Mouse (Mus musculus) forebrain, embryonic 13.5 days (tissue): ENCODE results near the gene Cox14. TPM values are rescaled to one million over a fixed set of nuclear protein-coding genes. Genes with fewer than 3 reads are reported as not detected.
A peak's percentile ranks its signal among the peaks of the same experiment; 100 is the strongest.

Source experiments
- ATAC-seq: fragments of 200-750 bp; cut with Nextera tagmentation; 2 replicates; pipeline ENCODE4 v1.8.0; 2017
- H3K27ac ChIP-seq: fragments of 300-500 bp; sonication (generic); 2 replicates; pipeline ENCODE4 v1.5.1; 2015; ENCODE audit warnings: inconsistent platforms, mild to moderate bottlenecking, moderate library complexity
- H3K27me3 ChIP-seq: fragments of 300-500 bp; sonication (generic); 2 replicates; pipeline ENCODE4 v1.6.1; 2015; ENCODE audit warnings: mild to moderate bottlenecking, inconsistent platforms
- H3K36me3 ChIP-seq: fragments of 300-500 bp; sonication (generic); 2 replicates; pipeline ENCODE4 v1.6.1; 2015; ENCODE audit warnings: mild to moderate bottlenecking, inconsistent platforms; ENCODE audit not compliant: poor library complexity, severe bottlenecking
- H3K4me1 ChIP-seq: fragments of 300-500 bp; sonication (generic); 2 replicates; pipeline ENCODE4 v1.6.1; 2015; ENCODE audit warnings: inconsistent platforms
- H3K4me2 ChIP-seq: fragments of 300-500 bp; sonication (generic); 2 replicates; pipeline ENCODE4 v1.6.1; 2015; ENCODE audit warnings: inconsistent platforms, mild to moderate bottlenecking, moderate library complexity
- H3K4me3 ChIP-seq: fragments of 300-500 bp; sonication (generic); 2 replicates; pipeline ENCODE4 v1.5.1; 2015; ENCODE audit warnings: mild to moderate bottlenecking, inconsistent platforms
- H3K9ac ChIP-seq: fragments of 300-500 bp; sonication (generic); 2 replicates; pipeline ENCODE4 v1.6.1; 2015; ENCODE audit warnings: mild to moderate bottlenecking, inconsistent platforms
- H3K9me3 ChIP-seq: fragments of 300-500 bp; sonication (generic); replicated peaks from 2 replicates; pipeline ENCODE4 v1.6.1; 2016; ENCODE audit warnings: inconsistent platforms
- WGBS: fragments of 180-500 bp; shearing (Covaris S2); methylation state at CpG from one replicate; pipeline ENCODE4 v1.1.7; 2015; 5-methylcytosine and 5-hydroxymethylcytosine counted together
- polyA plus RNA-seq: library from polyadenylated mRNA; unstranded; fragments of >200 nt; fragmentation: Nextera tagmentation; extraction: Ambion mirVana; gene quantifications from 2 replicates; pipeline ENCODE4 v1.2.1, GENCODE M21; 2015

Gene Cox14
- polyA plus RNA-seq, 1 experiment from 2014 or later = 190 TPM

DNA sequence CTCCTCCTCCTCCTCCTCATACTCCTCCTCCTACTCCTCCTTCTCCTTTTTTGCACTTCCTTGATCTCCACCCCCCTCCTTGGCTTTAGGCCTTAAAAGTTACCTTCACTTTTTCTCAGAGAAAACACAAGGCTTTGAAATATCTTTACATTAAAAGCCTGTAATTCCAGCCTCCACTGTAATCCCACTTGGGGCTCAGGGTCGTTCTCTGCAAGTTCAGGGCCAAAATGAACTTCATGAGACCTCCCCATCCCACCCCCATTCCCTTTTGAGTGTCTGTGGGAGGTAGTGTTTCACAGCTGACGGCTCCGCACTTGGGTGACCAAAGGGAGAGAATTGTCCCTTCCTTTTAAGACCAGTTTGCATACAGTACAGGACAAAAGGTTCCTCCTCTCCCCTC, 47.5 kb downstream of the Cox14 start:
- H3K9me3 ChIP-seq = no peaks in the 10 kb centered on the region
- H3K4me3 ChIP-seq = no peak overlapping the region
- no peak overlapping the region for H3K27ac ChIP-seq

More for the DNA sequence above, 47.5 kb downstream of the Cox14 start:
- peaks cover 16% of the 10 kb centered on the region for H3K4me1 ChIP-seq
- H3K9ac ChIP-seq = no peak overlapping the region
- no peaks in the 10 kb centered on the region for H3K36me3 ChIP-seq
- H3K4me2 ChIP-seq = peak overlapping the region; percentile 70
- WGBS = 31% methylated on average over 3 of the region's 3 CpGs
- H3K27me3 ChIP-seq = no peaks in the 10 kb centered on the region
- ATAC-seq = no peak

Other genes starting within 250 kb of the Cox14 start
- 5.5 and 8.1 TPM in 2 replicates for gene Faim2, start 197.5 kb upstream of the Cox14 start, polyA plus RNA-seq
- not detected in 2 replicates for gene Aqp2, start 146.6 kb upstream of the Cox14 start, polyA plus RNA-seq
- gene Aqp5, start 134.8 kb upstream of the Cox14 start, polyA plus RNA-seq = 0.14 and 0.25 TPM in 2 replicates
- gene Aqp6, start 124.2 kb upstream of the Cox14 start, polyA plus RNA-seq = not detected in 2 replicates
- gene Racgap1, start 74.0 kb upstream of the Cox14 start, polyA plus RNA-seq = 182 and 189 TPM in 2 replicates
- 15.1 and 17.0 TPM in 2 replicates for gene Asic1, start 55.2 kb upstream of the Cox14 start, polyA plus RNA-seq
- gene Smarcd1, start 23.5 kb upstream of the Cox14 start, polyA plus RNA-seq = 118 and 130 TPM in 2 replicates
- not detected in 2 replicates for gene Gm17349, start 20.1 kb upstream of the Cox14 start, polyA plus RNA-seq
- gene Gpd1, start 8.1 kb upstream of the Cox14 start, polyA plus RNA-seq = 1.2 and 1.3 TPM in 2 replicates
- gene Cers5, start 47.3 kb downstream of the Cox14 start, polyA plus RNA-seq = 62.6 and 67.2 TPM in 2 replicates
- gene Lima1, start 149.8 kb downstream of the Cox14 start, polyA plus RNA-seq = 33.5 and 37.5 TPM in 2 replicates
- gene Fam186a, start 241.4 kb downstream of the Cox14 start, polyA plus RNA-seq = not detected in 2 replicates
- gene Larp4, start 244.4 kb downstream of the Cox14 start, polyA plus RNA-seq = 29.2 and 30.9 TPM in 2 replicates